Mouse (Mus musculus) stomach, postnatal 0 days (tissue): ENCODE results near the gene Sh3pxd2a. TPM values are rescaled to one million over a fixed set of nuclear protein-coding genes. Genes with fewer than 3 reads are reported as not detected.
A peak's percentile ranks its signal among the peaks of the same experiment; 100 is the strongest.

Experiments used
- ATAC-seq: fragments of 200-750 bp; cut with Nextera tagmentation; 2 replicates; pipeline ENCODE4 v1.8.0; 2017; ENCODE audit not compliant: low FRiP score, low TSS enrichment
- DNase-seq: peaks from one replicate; pipeline ENCODE4 v3.0.0-alpha.2; 2016; ENCODE audit warnings: low spot score
- H3K27ac ChIP-seq: fragments of 300-500 bp; sonication (generic); replicated peaks from 2 replicates; pipeline ENCODE4 v1.5.1; 2014; ENCODE audit warnings: mild to moderate bottlenecking, control low read depth
- H3K27me3 ChIP-seq: fragments of 300-500 bp; sonication (generic); 2 replicates; pipeline ENCODE4 v1.6.1; 2014; ENCODE audit warnings: low read length; ENCODE audit not compliant: control insufficient read depth, insufficient read depth
- H3K36me3 ChIP-seq: fragments of 300-500 bp; sonication (generic); 2 replicates; pipeline ENCODE4 v1.6.1; 2014; ENCODE audit warnings: low read length, mixed read lengths; ENCODE audit not compliant: control insufficient read depth, insufficient read depth
- H3K4me1 ChIP-seq: fragments of 300-500 bp; sonication (generic); replicated peaks from 2 replicates; pipeline ENCODE4 v1.6.1; 2014; ENCODE audit warnings: antibody characterized with exemption; ENCODE audit not compliant: control insufficient read depth, insufficient read depth
- H3K4me2 ChIP-seq: fragments of 300-500 bp; sonication (generic); replicated peaks from 2 replicates; pipeline ENCODE4 v1.6.1; 2014; ENCODE audit warnings: low read depth, mild to moderate bottlenecking, control low read depth, moderate library complexity
- H3K4me3 ChIP-seq: fragments of 300-500 bp; sonication (generic); 2 replicates; pipeline ENCODE4 v1.5.1; 2014; ENCODE audit warnings: low read depth, low read length, control low read depth
- H3K9ac ChIP-seq: fragments of 300-500 bp; sonication (generic); 2 replicates; pipeline ENCODE4 v1.6.1; 2014; ENCODE audit warnings: mild to moderate bottlenecking, low read length, control low read depth, mixed read lengths
- H3K9me3 ChIP-seq: fragments of 300-500 bp; sonication (generic); 2 replicates; pipeline ENCODE4 v1.6.1; 2016; ENCODE audit warnings: low read length; ENCODE audit not compliant: control insufficient read depth
- CTCF ChIP-seq: IDR thresholded peaks from 2 replicates; pipeline ENCODE4 v1.5.1; 2016; ENCODE audit warnings: antibody characterized with exemption, low read depth, mild to moderate bottlenecking, moderate library complexity
- EP300 ChIP-seq: optimal IDR thresholded peaks from 2 replicates; pipeline ENCODE3; 2016; ENCODE audit warnings: antibody characterized with exemption
- WGBS: fragments of 180-500 bp; shearing (Covaris S2); extraction: QIAGEN DNeasy Blood & Tissue Kit; methylation state at CpG from one replicate; pipeline ENCODE4 v1.1.7; 2014; 5-methylcytosine and 5-hydroxymethylcytosine counted together
- polyA plus RNA-seq: library from polyadenylated mRNA; unstranded; fragments of >200 nt; fragmentation: Nextera tagmentation; extraction: Ambion mirVana; gene quantifications from 2 replicates; pipeline ENCODE4 v1.2.1, GENCODE M21; 2015

Gene Sh3pxd2a
- 3.7 and 4.3 TPM in 2 replicates for polyA plus RNA-seq

DNA sequence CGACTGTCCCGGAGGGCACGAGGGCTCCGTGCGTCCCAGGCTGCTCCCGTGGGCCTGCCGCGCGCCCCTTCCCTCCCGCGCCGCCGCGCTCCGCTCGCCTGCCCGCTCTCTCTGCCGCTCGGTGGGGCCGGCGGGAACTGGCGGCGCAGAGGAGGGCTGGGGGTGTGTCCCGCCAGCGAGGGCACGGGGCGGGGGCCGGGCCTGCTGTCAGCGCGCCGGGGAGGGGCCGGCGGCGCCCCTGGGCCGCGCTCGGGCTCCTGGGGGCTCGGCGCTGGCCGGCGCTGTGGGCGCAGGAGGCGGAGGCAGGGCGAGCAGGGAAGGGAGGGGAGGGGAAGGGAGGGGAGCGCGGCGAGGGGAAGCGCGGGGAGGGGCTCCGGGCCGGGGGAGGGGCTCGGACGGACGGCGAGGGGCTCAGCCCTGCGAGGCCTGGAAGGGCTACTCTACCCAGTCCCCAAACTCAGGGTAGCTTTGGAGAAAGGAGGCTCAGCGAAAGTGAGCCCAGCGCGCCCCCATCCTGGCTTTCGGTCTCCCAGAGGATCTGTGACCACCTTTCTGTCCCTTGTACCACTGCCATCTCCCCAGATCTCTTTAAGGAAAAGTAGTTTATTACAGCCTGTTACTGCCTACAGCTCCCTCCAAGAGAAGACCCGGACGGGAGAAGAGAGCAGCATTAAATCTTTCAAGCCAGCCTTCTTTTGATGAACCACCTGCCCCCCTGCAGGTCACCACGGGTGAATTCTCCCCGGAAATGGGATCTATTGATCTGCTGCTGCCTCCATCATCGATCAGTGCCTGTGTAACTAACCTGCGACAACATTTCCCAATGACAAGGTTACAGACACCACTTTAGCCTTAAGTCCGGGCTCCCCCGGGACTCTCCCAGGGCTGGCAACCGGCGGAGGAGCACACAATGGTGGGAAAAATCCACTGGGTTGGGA lies at the start of gene Sh3pxd2a:
Gene Sh3pxd2a, minus strand, starts transcription at position 98 of the 938 bp plus-strand sequence.
- Histone ChIP-seq H3K27me3 (no peaks in the 10 kb centered on the region), H3K27ac (peak within 1 kb of the TSS; percentile 82), H3K4me2 (peak within 1 kb of the TSS; percentile 88), H3K9me3 (no peaks in the 10 kb centered on the region), H3K36me3 (no peaks in the 10 kb centered on the region), H3K4me3 (peak within 1 kb of the TSS; percentile 69), H3K4me1 (peaks cover 5% of the 10 kb centered on the region), H3K9ac (peak within 1 kb of the TSS; percentile 75)
- no peak for TF ChIP-seq EP300
- TF ChIP-seq CTCF, result no peak
- DNase-seq, result peak; percentile 65
- 3% methylated on average over 41 of the region's 70 CpGs for WGBS
- ATAC-seq, result peak; percentile 79

DNA sequence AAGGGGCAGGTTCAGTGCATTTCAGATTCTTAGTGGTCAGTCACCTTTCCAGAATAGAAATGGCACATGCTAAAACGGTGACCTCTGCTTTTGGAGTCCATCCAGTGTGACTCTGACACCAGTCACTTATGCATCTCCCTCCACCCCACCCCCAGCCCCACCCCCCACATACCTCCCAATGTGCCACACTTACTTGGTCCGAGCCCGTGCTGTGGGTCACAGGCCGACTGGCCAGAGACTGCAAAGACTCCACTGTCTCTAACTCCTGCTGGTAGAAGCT lies 49.4 kb upstream of the Sh3pxd2a start:
- WGBS, result 86% methylated on average over 4 of the region's 4 CpGs
- Histone ChIP-seq H3K27me3 (no peaks in the 10 kb centered on the region), H3K9me3 (no peaks in the 10 kb centered on the region), H3K4me1 (peaks cover 7% of the 10 kb centered on the region; the same call in 1 of the 2 replicates), H3K36me3 (peaks cover 3% of the 10 kb centered on the region; the same call in 1 of the 2 replicates), H3K27ac (peak overlapping the region; percentile 83), H3K4me3 (no peak overlapping the region), H3K9ac (peak overlapping the region; percentile 8; the same call in 1 of the 2 replicates), H3K4me2 (peak overlapping the region; percentile 29; the same call in 1 of the 2 replicates)
- no peak for ATAC-seq
- TF ChIP-seq CTCF, result no peak
- TF ChIP-seq EP300, result no peak
- no peak for DNase-seq

DNA sequence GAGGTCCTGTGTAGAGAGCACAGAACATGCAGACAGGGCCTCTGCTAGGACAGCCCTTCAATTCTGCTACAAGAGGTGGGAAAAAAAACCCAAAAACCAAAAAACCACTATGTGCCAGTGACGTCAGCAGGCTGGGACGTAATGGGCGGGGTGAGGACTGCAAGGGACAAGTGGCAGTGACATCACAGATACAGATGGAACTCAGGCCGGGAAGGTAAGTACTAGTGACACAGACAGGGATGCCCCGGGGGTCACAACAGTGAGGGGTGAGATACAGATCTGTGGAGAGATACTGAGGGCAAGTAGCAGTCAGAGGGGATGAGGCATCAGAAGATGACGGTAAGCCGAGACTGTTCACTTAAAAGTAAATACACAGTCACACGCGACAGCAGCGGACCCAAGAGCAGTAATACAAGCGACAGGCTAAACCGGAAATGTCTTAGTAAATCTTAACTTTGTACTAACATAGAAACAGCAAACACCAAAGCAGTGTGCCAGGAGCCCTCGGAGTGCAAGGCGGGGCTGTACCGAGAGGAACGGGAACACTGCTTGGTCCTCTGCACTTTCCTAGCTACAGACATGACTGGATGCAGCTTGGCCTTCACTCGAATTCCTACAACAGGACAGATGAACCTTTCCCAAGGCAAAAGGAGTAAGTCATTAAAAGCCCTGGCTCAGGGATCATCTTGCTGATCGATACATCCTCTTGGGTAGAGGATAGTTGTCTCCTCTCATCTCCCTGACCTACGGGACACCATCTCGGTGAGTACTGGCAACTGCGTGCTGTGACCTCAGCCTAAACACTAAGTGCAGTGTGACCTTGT lies 48.8 kb upstream of the Sh3pxd2a start:
- ATAC-seq (peak; percentile 36), DNase-seq (peak; percentile 76)
- Histone ChIP-seq H3K9me3 (no peaks in the 10 kb centered on the region), H3K4me2 (peak overlapping the region; percentile 29; the same call in 1 of the 2 replicates), H3K36me3 (peaks cover 3% of the 10 kb centered on the region; the same call in 1 of the 2 replicates), H3K27ac (peak overlapping the region; percentile 83), H3K27me3 (no peaks in the 10 kb centered on the region), H3K9ac (peak overlapping the region; percentile 8; the same call in 1 of the 2 replicates), H3K4me3 (no peak overlapping the region), H3K4me1 (peaks cover 10% of the 10 kb centered on the region)
- 51% methylated on average over 21 of the region's 21 CpGs for WGBS
- no peak for TF ChIP-seq EP300
- no peak for TF ChIP-seq CTCF

DNA sequence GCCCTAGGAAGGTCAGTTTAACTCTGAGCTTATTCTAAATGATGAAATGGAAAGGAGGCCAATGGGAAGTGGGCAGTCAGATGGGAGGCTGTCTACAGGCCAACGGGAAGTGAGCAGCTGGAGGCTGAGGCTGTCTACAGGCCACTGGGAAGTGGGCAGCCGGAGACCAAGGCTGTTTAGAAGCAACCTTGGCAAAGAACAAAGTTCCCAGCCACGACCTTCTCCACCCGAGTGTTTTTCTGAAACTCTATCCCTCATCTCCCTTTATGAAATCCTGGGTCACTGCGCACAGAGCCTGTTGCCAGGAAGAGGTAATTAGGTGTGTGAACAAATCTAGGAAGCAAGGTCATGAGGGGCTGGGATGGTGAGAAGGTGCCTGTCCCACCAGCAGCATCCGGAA lies 47.8 kb upstream of the Sh3pxd2a start:
- no peak overlapping the region for H3K4me2 ChIP-seq
- ATAC-seq, result no peak
- H3K27ac ChIP-seq, result peak overlapping the region; percentile 93
- peaks cover 3% of the 10 kb centered on the region; the same call in 1 of the 2 replicates for H3K36me3 ChIP-seq
- 68% methylated on average over 6 of the region's 6 CpGs for WGBS
- H3K4me3 ChIP-seq, result no peak overlapping the region
- no peaks in the 10 kb centered on the region for H3K9me3 ChIP-seq
- no peak overlapping the region; the same call in 1 of the 2 replicates for H3K9ac ChIP-seq
- TF ChIP-seq CTCF, result no peak
- TF ChIP-seq EP300, result no peak
- no peaks in the 10 kb centered on the region for H3K27me3 ChIP-seq
- DNase-seq, result no peak
- H3K4me1 ChIP-seq, result peaks cover 11% of the 10 kb centered on the region

DNA sequence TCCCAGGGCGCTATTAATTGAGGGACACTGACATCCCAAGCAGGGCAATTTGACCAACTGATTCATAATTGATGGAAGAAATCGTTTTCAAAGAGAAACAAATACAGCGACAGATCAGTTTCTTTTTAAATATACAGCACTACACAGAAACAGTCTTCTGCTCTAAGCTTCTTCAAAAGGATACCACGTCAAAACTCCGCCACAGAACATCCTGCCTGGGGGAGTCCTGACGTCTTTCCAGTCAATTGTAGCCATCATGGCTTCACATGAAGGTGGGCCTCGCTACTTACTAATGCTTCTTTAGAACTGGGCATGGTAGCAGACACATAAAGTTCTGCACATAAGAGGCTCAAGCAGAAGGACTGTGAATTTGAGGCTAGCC lies 47.1 kb upstream of the Sh3pxd2a start:
- Histone ChIP-seq H3K4me1 (peaks cover 11% of the 10 kb centered on the region), H3K27me3 (no peaks in the 10 kb centered on the region), H3K9me3 (no peaks in the 10 kb centered on the region), H3K36me3 (peaks cover 3% of the 10 kb centered on the region; the same call in 1 of the 2 replicates), H3K4me3 (no peak overlapping the region), H3K9ac (no peak overlapping the region), H3K27ac (peak overlapping the region; percentile 93), H3K4me2 (no peak overlapping the region)
- DNase-seq, result no peak
- ATAC-seq, result no peak
- 67% methylated on average over 7 of the region's 7 CpGs for WGBS
- TF ChIP-seq EP300, result no peak
- TF ChIP-seq CTCF, result no peak
